Mouse (Mus musculus) midbrain, embryonic 11.5 days (tissue): ENCODE data around the gene Slco4a1. TPM values are rescaled to one million over a fixed set of nuclear protein-coding genes. Genes with fewer than 3 reads are reported as not detected.
A peak's percentile ranks its signal among the peaks of the same experiment; 100 is the strongest.

Experiments
- ATAC-seq: fragments of 200-750 bp; cut with Nextera tagmentation; 2 replicates; pipeline ENCODE4 v1.8.0; 2017; ENCODE audit warnings: moderate TSS enrichment, moderate library complexity; ENCODE audit not compliant: low FRiP score
- DNase-seq: peaks from one replicate; pipeline ENCODE4 v3.0.0; 2015; ENCODE audit warnings: low spot score; ENCODE audit errors: missing footprints
- H3K27ac ChIP-seq: fragments of 300-500 bp; sonication (generic); 2 replicates; pipeline ENCODE4 v1.5.1; 2014; ENCODE audit warnings: low read depth, low read length
- H3K27me3 ChIP-seq: fragments of 300-500 bp; sonication (generic); 2 replicates; pipeline ENCODE4 v1.6.1; 2014; ENCODE audit warnings: mild to moderate bottlenecking, low read length, moderate library complexity, mixed read lengths; ENCODE audit not compliant: control insufficient read depth, insufficient read depth
- H3K36me3 ChIP-seq: fragments of 300-500 bp; sonication (generic); 2 replicates; pipeline ENCODE4 v1.6.1; 2014; ENCODE audit warnings: mild to moderate bottlenecking, low read length, moderate library complexity, mixed read lengths; ENCODE audit not compliant: control insufficient read depth, insufficient read depth
- H3K4me1 ChIP-seq: fragments of 300-500 bp; sonication (generic); 2 replicates; pipeline ENCODE4 v1.6.1; 2014; ENCODE audit warnings: low read length; ENCODE audit not compliant: control insufficient read depth, insufficient read depth
- H3K4me2 ChIP-seq: fragments of 300-500 bp; sonication (generic); 2 replicates; pipeline ENCODE4 v1.6.1; 2014; ENCODE audit warnings: mild to moderate bottlenecking, moderate library complexity
- H3K4me3 ChIP-seq: fragments of 300-500 bp; sonication (generic); 2 replicates; pipeline ENCODE4 v1.5.1; 2014; ENCODE audit warnings: low read depth, low read length
- H3K9ac ChIP-seq: fragments of 300-500 bp; sonication (generic); 2 replicates; pipeline ENCODE4 v1.6.1; 2014; ENCODE audit warnings: low read length
- H3K9me3 ChIP-seq: fragments of 300-500 bp; sonication (generic); 2 replicates; pipeline ENCODE4 v1.6.1; 2016; ENCODE audit warnings: low read length; ENCODE audit not compliant: control insufficient read depth
- WGBS: fragments of 180-500 bp; shearing (Covaris S2); extraction: QIAGEN DNeasy Blood & Tissue Kit; methylation state at CpG from one replicate; pipeline ENCODE4 v1.1.7; 2014; 5-methylcytosine and 5-hydroxymethylcytosine counted together
- polyA plus RNA-seq: library from polyadenylated mRNA; unstranded; fragments of >200 nt; fragmentation: Nextera tagmentation; extraction: Ambion mirVana; gene quantifications from 2 replicates; pipeline ENCODE4 v1.2.1, GENCODE M21; 2014

Gene Slco4a1
- polyA plus RNA-seq: 4.9 and 5.5 TPM in 2 replicates

DNA sequence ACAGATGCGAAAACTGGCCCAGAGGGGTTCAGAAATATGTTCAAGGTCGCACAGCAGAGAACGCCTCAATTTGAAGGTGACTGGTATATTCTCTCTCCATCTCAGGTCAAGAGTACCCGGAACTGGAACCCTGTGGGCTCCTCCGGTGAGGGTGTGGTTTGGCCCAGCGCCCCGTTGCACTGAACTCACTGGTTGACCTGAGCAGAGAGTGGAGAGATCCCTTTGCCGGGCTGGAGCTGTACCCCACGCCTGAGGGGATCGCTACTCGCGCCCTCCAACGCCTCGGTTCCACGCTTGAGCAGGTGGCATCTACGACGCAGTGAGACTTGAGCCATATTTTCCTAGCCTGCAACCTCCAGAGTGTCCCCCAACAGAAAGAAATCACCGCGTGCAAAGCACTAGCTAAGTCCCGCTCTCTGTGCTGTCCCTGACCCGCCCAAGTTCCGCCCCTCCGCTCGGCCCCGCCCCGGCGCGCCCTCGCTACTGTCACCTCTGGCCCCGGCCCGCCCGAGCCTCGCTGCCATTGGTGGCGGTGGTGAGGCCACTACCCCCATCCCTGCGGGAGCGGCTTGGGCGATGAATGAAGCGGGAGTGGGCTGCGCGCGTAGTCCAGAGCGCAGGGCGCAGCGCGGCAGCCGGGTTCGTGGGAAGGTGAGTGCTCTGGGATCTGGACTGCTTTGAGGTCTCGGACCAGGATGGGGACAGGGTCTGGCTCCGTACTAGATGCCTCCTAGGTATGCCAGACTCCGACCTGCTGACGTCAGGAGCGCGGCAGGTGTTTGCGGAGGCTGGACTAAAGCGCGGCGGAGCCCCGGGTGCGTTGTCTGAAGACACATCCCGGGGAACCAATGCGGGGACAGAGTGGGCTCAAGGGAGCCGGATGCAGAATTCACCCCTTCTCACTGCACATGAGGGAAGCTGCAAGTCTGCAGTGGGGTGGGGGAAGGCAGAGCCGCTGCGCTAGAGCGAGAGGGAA lies at the start of gene Slco4a1:
TSS of gene Slco4a1 (plus strand) at position 523 of the 976 bp plus-strand sequence.
- H3K9ac ChIP-seq: peak within 1 kb of the TSS; percentile 61
- H3K4me1 ChIP-seq: peaks cover 9% of the 10 kb centered on the region
- H3K4me3 ChIP-seq: peak within 1 kb of the TSS; percentile 59
- DNase-seq: peak; percentile 98
- ATAC-seq: peak; percentile 94
- H3K36me3 ChIP-seq: no peaks in the 10 kb centered on the region
- peak within 1 kb of the TSS; percentile 96 for H3K4me2 ChIP-seq
- WGBS: 1% methylated on average over 65 of the region's 65 CpGs
- H3K9me3 ChIP-seq: no peaks in the 10 kb centered on the region
- H3K27me3 ChIP-seq: peaks cover 24% of the 10 kb centered on the region
- H3K27ac ChIP-seq: no peak within 1 kb of the TSS

DNA sequence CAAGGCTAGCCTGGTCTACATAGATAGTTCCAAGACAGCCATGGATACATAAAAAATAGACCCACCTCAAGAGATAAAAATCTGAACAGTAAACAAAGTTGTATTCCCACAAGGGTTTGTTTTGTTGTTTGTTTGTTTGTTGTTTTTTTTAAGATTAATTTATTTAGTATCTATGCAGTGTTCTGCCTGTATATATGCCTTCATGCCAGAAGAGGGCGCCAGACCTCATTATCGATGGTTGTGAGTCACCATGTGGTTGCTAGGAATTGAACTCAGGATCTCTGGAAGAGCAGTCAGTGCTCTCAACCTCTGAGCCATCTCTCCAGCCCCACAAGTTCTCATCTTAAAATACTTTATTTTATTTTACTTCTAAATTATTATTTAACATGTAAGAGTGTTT lies 47.6 kb upstream of the Slco4a1 start:
- H3K9ac ChIP-seq: no peak overlapping the region
- H3K27ac ChIP-seq: no peak overlapping the region
- DNase-seq (no peak), ATAC-seq (no peak)
- no peaks in the 10 kb centered on the region for H3K27me3 ChIP-seq
- no peaks in the 10 kb centered on the region for H3K36me3 ChIP-seq
- no peak overlapping the region for H3K4me2 ChIP-seq
- H3K9me3 ChIP-seq: no peaks in the 10 kb centered on the region
- no peak overlapping the region for H3K4me3 ChIP-seq
- H3K4me1 ChIP-seq: no peaks in the 10 kb centered on the region
- WGBS: 28% methylated on average over 2 of the region's 2 CpGs

DNA sequence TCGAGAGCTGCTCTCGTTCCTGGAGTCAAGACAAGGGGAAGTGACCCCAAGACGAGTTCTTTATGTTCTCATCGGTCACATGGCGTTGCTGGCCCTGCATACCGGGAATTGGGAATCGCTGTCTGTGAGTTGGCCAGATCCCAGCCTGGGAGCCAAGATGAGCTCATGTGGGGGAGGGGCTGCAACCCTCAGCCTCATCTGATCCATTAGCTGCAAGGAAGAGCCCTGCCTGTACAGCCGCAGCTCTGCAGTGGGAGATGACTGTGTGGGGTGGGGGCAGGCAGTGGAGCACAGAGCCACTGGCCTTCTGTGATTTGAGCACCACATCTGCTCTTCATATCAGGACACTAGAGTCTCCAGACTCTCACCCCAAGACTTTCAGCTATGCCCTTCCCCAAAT lies 45.6 kb upstream of the Slco4a1 start:
- 70% methylated on average over 8 of the region's 8 CpGs for WGBS
- H3K36me3 ChIP-seq: no peaks in the 10 kb centered on the region
- H3K4me3 ChIP-seq: no peak overlapping the region
- no peak overlapping the region for H3K27ac ChIP-seq
- no peak overlapping the region for H3K9ac ChIP-seq
- no peak overlapping the region for H3K4me2 ChIP-seq
- no peaks in the 10 kb centered on the region for H3K9me3 ChIP-seq
- no peaks in the 10 kb centered on the region for H3K4me1 ChIP-seq
- no peak for ATAC-seq
- no peak for DNase-seq
- no peaks in the 10 kb centered on the region for H3K27me3 ChIP-seq

DNA sequence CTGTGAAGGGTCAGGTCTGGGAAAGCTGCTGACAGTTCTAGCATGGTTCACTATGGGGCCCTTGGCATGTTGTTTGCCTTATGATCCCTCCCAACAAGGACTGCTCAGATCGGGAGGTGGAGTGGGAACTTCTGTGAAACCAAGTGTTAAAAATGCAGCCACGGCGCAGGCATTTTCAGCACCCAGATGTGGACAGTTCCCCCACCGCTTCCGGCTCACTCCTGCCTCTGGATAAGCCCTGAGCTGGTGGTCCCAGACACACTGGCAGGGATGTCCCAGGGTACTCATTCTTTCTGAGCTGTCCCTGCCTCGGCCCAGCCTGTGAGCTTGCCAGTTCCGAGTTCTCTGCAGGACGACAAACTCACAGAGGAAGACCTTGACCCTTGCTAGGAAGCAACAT lies 45.0 kb upstream of the Slco4a1 start:
- Histone ChIP-seq H3K4me3 (no peak overlapping the region), H3K9ac (no peak overlapping the region), H3K36me3 (no peaks in the 10 kb centered on the region), H3K27ac (no peak overlapping the region), H3K4me1 (no peaks in the 10 kb centered on the region), H3K27me3 (no peaks in the 10 kb centered on the region), H3K9me3 (no peaks in the 10 kb centered on the region), H3K4me2 (no peak overlapping the region)
- ATAC-seq (no peak), DNase-seq (peak; percentile 94)
- WGBS: 9% methylated on average over 8 of the region's 8 CpGs

DNA sequence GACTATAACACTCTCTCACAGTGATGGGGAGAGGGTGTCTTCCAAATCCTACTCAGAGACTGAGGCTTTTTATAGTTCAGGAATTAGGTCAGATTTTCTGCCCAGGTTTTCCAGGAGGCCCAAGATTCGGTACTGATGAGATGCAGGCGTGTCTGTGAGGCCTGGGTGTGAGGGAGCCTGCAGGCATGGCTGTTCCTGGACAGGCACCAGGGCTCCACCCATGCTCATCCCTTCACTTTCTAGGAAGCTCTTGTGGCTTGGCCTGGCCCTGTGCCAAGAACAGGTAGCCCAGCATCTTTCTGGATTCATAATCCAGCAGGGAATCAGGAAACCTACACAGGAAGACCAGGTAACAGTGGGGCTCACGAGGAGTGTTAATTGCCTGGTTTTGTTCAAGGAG lies 40.4 kb upstream of the Slco4a1 start:
- ATAC-seq: no peak
- Histone ChIP-seq H3K4me3 (no peak overlapping the region), H3K4me2 (no peak overlapping the region), H3K9ac (no peak overlapping the region), H3K27me3 (no peaks in the 10 kb centered on the region), H3K9me3 (no peaks in the 10 kb centered on the region), H3K4me1 (no peaks in the 10 kb centered on the region), H3K27ac (no peak overlapping the region), H3K36me3 (no peaks in the 10 kb centered on the region)
- no peak for DNase-seq
- WGBS: 67% methylated on average over 3 of the region's 3 CpGs

DNA sequence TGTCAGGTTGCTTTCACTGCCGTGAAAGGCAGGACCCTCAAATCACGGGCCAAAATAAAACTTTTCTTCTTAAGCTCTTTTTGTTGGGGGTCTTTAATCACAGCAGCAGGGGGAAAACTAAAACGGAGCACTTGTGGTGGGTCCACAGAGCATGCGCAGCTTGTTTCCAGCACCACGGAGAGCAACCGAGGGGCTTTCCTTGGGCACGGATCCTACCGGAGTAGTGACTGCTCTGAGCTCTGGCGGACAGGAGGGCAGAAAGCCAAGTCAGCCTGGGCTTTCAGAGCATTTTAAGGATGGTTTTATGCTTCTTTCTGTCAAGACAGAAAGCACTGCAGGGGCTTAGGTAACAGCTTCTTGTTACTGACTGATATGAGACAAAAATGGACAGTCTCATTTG lies 38.3 kb upstream of the Slco4a1 start:
- ATAC-seq (no peak), DNase-seq (peak; percentile 88)

DNA sequence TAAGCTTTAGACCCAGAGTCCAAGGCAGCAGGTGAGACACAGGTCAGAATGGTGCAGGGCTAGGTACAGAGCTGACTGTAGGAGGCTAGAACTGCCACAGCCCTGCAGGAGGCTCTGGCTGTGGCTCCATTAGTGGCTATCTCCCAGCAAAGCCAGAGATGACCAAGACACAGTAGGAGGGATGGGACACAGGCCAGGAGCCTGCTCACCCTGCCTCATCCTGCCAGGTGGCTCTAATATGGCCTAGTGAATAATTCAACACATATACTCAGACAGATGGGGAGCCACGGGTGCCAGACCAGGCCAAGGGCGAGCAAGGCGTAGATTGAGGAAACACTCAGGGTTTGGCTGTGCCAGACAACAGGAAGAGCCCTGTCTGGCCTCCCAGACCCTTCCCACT lies 35.4 kb upstream of the Slco4a1 start:
- H3K27ac ChIP-seq: no peak overlapping the region
- no peak overlapping the region for H3K9ac ChIP-seq
- H3K36me3 ChIP-seq: no peaks in the 10 kb centered on the region
- H3K4me1 ChIP-seq: no peaks in the 10 kb centered on the region
- no peak overlapping the region for H3K4me3 ChIP-seq
- no peak overlapping the region for H3K4me2 ChIP-seq
- peak; percentile 41 for DNase-seq
- no peaks in the 10 kb centered on the region for H3K27me3 ChIP-seq
- ATAC-seq: no peak
- H3K9me3 ChIP-seq: no peaks in the 10 kb centered on the region
- WGBS: 86% methylated on average over 3 of the region's 3 CpGs

More for the DNA sequence above, 38.3 kb upstream of the Slco4a1 start:
- Histone ChIP-seq H3K9ac (no peak overlapping the region), H3K27me3 (no peaks in the 10 kb centered on the region), H3K36me3 (no peaks in the 10 kb centered on the region), H3K4me2 (no peak overlapping the region), H3K4me3 (no peak overlapping the region), H3K9me3 (no peaks in the 10 kb centered on the region), H3K27ac (no peak overlapping the region), H3K4me1 (no peaks in the 10 kb centered on the region)
- 13% methylated on average over 9 of the region's 9 CpGs for WGBS

DNA sequence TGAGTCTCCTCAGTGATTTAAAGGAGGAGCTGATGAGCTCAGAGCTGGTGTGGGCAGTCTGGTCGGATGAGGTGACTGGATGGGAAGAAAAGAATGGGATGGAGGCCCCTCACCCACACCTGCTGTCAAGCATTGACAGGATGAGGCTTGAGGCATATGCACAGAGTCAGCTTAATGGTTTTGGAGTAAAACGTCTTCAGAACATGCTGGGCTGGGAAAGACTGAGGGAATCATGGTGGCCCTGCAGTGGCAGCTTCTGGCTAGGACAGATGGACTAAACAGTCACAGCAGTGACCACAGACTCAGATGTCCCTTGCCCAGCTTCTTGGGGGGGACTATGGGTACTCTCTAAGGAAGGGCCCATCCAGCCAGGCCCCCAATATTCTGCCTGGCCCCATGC lies 30.9 kb upstream of the Slco4a1 start:
- Histone ChIP-seq H3K36me3 (no peaks in the 10 kb centered on the region), H3K9ac (no peak overlapping the region), H3K27me3 (no peaks in the 10 kb centered on the region), H3K4me2 (no peak overlapping the region), H3K27ac (no peak overlapping the region), H3K4me1 (no peaks in the 10 kb centered on the region), H3K4me3 (no peak overlapping the region), H3K9me3 (no peaks in the 10 kb centered on the region)
- whole genome bisulfite sequencing: 61% methylated on average over 2 of the region's 2 CpGs
- DNase-seq: no peak
- no peak for ATAC-seq

DNA sequence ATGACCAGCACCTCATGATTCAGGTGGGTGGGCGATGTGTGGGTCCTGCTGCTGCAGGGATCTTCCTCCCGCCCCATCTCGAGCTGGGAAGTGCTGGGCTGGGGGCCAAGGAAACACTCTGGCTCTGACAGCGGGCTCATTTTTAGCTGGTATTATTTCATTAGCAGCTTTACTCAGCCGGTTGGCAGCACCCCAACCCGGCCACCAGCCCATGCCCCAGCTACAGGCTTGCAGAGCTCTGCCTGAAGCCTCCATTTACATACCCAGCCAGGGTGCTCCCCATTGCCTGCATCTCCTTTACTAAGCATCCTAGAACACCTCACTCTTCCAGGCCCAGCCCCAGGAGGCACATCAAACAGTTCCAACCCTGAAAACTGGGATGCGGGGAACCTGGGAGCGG lies 29.0 kb upstream of the Slco4a1 start:
- Histone ChIP-seq H3K9ac (no peak overlapping the region), H3K36me3 (no peaks in the 10 kb centered on the region), H3K9me3 (no peaks in the 10 kb centered on the region), H3K4me3 (no peak overlapping the region), H3K27me3 (no peaks in the 10 kb centered on the region), H3K4me2 (no peak overlapping the region), H3K27ac (no peak overlapping the region), H3K4me1 (no peaks in the 10 kb centered on the region)
- ATAC-seq: no peak
- DNase-seq: no peak
- WGBS: 59% methylated on average over 8 of the region's 8 CpGs
